Mouse (Mus musculus): ENCODE measurements around the gene Ppp2r3a.

DNA sequence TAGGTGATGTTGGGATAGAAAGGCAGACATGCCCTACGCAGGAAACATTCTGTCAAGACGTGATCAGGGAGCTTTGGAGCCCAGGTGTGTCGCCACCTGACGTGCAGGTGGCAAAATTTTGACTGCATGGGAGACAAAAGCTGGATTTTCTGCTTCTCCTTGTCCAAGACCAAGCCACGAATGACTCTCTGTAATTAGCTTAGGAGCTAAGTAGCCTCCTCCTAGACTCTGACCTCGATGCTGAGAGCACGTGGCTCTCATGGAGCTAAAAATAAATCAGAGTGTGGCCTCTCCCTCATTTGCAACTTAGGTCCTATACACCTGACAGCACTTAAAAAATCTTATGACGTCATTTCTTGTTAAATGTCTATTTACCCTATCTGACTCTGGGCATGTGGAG, 14.4 kb upstream of the Ppp2r3a start:
- no peak for TF ChIP-seq CTCF (IDR thresholded peaks at IDR 0.05; ENCODE audit: low read depth, low read length)
- TF ChIP-seq POLR2A (IDR thresholded peaks at IDR 0.05; ENCODE audit: extremely low read depth, insufficient read depth, low read length) = no peak

Measured in liver, adult 2 months (tissue).